Mouse (Mus musculus): ENCODE data around the gene Sap30. TPM values are rescaled to one million over a fixed set of nuclear protein-coding genes. Genes with fewer than 3 reads are reported as not detected.
A peak's percentile ranks its signal among the peaks of the same experiment; 100 is the strongest.

The Sap30 gene
- polyA plus RNA-seq, 1 experiment: 32.5 TPM

DNA sequence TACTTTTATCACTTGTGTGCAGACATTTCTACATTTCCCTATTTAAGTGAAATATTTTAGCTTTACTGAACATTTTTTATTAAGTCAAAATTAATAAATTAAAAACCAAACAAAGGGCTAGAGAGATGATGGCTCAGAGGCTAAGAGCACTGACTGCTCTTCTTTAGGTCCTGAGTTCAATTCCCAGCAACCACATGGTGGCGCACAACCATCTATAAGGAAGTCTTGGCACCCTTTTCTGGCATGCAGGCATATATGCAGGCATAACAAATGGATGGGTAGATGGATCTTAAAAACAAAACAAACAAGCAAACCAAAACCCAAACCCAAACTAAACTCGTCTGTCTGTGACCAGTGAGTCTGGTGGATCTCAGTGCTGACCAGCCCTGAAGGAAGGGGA is 44.6 kb upstream of the Sap30 start:
- no peaks in the 10 kb centered on the region for H3K79me2 ChIP-seq (ENCODE audit: control insufficient read depth, insufficient read depth)
- no peak overlapping the region for H3K4me3 ChIP-seq
- TF ChIP-seq MYOD1 (IDR thresholded peaks at IDR 0.05; ENCODE audit: control insufficient read depth in 1 of 3, insufficient read length in 2 of 3, low read depth in 2 of 3): no peak
- no peak for TF ChIP-seq POLR2A (IDR thresholded peaks at IDR 0.05; ENCODE audit: insufficient read length, low read depth)
- TF ChIP-seq CEBPB (IDR thresholded peaks at IDR 0.05; ENCODE audit: insufficient read depth, poor library complexity, severe bottlenecking): no peak
- TF ChIP-seq E2F4 (IDR thresholded peaks at IDR 0.05; ENCODE audit: insufficient read depth): no peak
- TF ChIP-seq MYOG (IDR thresholded peaks at IDR 0.05; ENCODE audit: control insufficient read depth in 1 of 3, insufficient read depth in 1 of 3, insufficient read length in 2 of 3, low read depth in 2 of 3): no peak
- no peak for TF ChIP-seq REST (IDR thresholded peaks at IDR 0.05; ENCODE audit: insufficient read depth, insufficient read length)
- TF ChIP-seq TCF12 (IDR thresholded peaks at IDR 0.05; ENCODE audit: insufficient read depth, poor library complexity, severe bottlenecking): no peak
- TF ChIP-seq SRF (IDR thresholded peaks at IDR 0.05; ENCODE audit: control insufficient read depth, insufficient read length, low read depth): no peak
- TF ChIP-seq MAX (IDR thresholded peaks at IDR 0.05; ENCODE audit: low read depth): no peak
- H3K4me2 ChIP-seq (ENCODE audit: low read depth): no peak overlapping the region
- no peak overlapping the region for H3ac ChIP-seq (ENCODE audit: control insufficient read depth, insufficient read length)
- no peaks in the 10 kb centered on the region for H3K27me3 ChIP-seq (ENCODE audit: control insufficient read depth, insufficient read depth, insufficient read length)
- H3K36me3 ChIP-seq (ENCODE audit: control insufficient read depth, insufficient read depth): no peaks in the 10 kb centered on the region

GRCm38 (mm10) chr8:57530666-57531349 is 43.1 kb upstream of the Sap30 start:
- no peaks in the 10 kb centered on the region for H3K27me3 ChIP-seq (ENCODE audit: control insufficient read depth, insufficient read depth, insufficient read length)
- H3K36me3 ChIP-seq (ENCODE audit: control insufficient read depth, insufficient read depth): no peaks in the 10 kb centered on the region
- H3K79me2 ChIP-seq (ENCODE audit: control insufficient read depth, insufficient read depth): no peaks in the 10 kb centered on the region
- peak overlapping the region; percentile 46 for H3K4me2 ChIP-seq (ENCODE audit: low read depth)
- no peak overlapping the region for H3ac ChIP-seq (ENCODE audit: control insufficient read depth, insufficient read length)
- TF ChIP-seq MAX (IDR thresholded peaks at IDR 0.05; ENCODE audit: low read depth) (no peak), MYOG (IDR thresholded peaks at IDR 0.05; ENCODE audit: control insufficient read depth in 1 of 3, insufficient read depth in 1 of 3, insufficient read length in 2 of 3, low read depth in 2 of 3) (no peak)
- H3K4me3 ChIP-seq: no peak overlapping the region

- Histone ChIP-seq H3K79me2 (ENCODE audit: control insufficient read depth, insufficient read depth) (no peaks in the 10 kb centered on the region), H3K27me3 (ENCODE audit: control insufficient read depth, insufficient read depth, insufficient read length) (no peaks in the 10 kb centered on the region), H3K4me2 (ENCODE audit: low read depth) (peak overlapping the region; percentile 46), H3K4me3 (no peak overlapping the region), H3ac (ENCODE audit: control insufficient read depth, insufficient read length) (no peak overlapping the region), H3K36me3 (ENCODE audit: control insufficient read depth, insufficient read depth) (no peaks in the 10 kb centered on the region)
- TF ChIP-seq POLR2AphosphoS2 (IDR thresholded peaks at IDR 0.05; ENCODE audit: insufficient read length, low read depth): no peak
- TF ChIP-seq MAX (IDR thresholded peaks at IDR 0.05; ENCODE audit: low read depth): no peak
- no peak for TF ChIP-seq MYOG (IDR thresholded peaks at IDR 0.05; ENCODE audit: control insufficient read depth in 1 of 3, insufficient read depth in 1 of 3, insufficient read length in 2 of 3, low read depth in 2 of 3)
These were observed 42.6 kb upstream of the Sap30 start for GRCm38 (mm10) chr8:57530238-57530637.

- Histone ChIP-seq H3K36me3 (ENCODE audit: control insufficient read depth, insufficient read depth) (no peaks in the 10 kb centered on the region), H3K4me3 (no peak overlapping the region), H3K4me2 (ENCODE audit: low read depth) (no peak overlapping the region), H3K79me2 (ENCODE audit: control insufficient read depth, insufficient read depth) (no peaks in the 10 kb centered on the region), H3K27me3 (ENCODE audit: control insufficient read depth, insufficient read depth, insufficient read length) (no peaks in the 10 kb centered on the region), H3ac (ENCODE audit: control insufficient read depth, insufficient read length) (no peak overlapping the region)
- TF ChIP-seq POLR2AphosphoS2 (IDR thresholded peaks at IDR 0.05; ENCODE audit: insufficient read length, low read depth) (no peak), POLR2A (IDR thresholded peaks at IDR 0.05; ENCODE audit: insufficient read length, low read depth) (no peak), MYOD1 (IDR thresholded peaks at IDR 0.05; ENCODE audit: control insufficient read depth in 1 of 3, insufficient read length in 2 of 3, low read depth in 2 of 3) (no peak), TCF12 (IDR thresholded peaks at IDR 0.05; ENCODE audit: insufficient read depth, poor library complexity, severe bottlenecking) (no peak), MAX (IDR thresholded peaks at IDR 0.05; ENCODE audit: low read depth) (no peak), E2F4 (IDR thresholded peaks at IDR 0.05; ENCODE audit: insufficient read depth) (no peak), CEBPB (IDR thresholded peaks at IDR 0.05; ENCODE audit: insufficient read depth, poor library complexity, severe bottlenecking) (no peak), USF1 (IDR thresholded peaks at IDR 0.05; ENCODE audit: low read depth) (no peak), TCF3 (IDR thresholded peaks at IDR 0.05; ENCODE audit: insufficient read length, low read depth) (no peak), SRF (IDR thresholded peaks at IDR 0.05; ENCODE audit: control insufficient read depth, insufficient read length, low read depth) (no peak), REST (IDR thresholded peaks at IDR 0.05; ENCODE audit: insufficient read depth, insufficient read length) (no peak), MYOG (IDR thresholded peaks at IDR 0.05; ENCODE audit: control insufficient read depth in 1 of 3, insufficient read depth in 1 of 3, insufficient read length in 2 of 3, low read depth in 2 of 3) (no peak)
These were observed 40.4 kb upstream of the Sap30 start for GRCm38 (mm10) chr8:57528036-57528435.

DNA sequence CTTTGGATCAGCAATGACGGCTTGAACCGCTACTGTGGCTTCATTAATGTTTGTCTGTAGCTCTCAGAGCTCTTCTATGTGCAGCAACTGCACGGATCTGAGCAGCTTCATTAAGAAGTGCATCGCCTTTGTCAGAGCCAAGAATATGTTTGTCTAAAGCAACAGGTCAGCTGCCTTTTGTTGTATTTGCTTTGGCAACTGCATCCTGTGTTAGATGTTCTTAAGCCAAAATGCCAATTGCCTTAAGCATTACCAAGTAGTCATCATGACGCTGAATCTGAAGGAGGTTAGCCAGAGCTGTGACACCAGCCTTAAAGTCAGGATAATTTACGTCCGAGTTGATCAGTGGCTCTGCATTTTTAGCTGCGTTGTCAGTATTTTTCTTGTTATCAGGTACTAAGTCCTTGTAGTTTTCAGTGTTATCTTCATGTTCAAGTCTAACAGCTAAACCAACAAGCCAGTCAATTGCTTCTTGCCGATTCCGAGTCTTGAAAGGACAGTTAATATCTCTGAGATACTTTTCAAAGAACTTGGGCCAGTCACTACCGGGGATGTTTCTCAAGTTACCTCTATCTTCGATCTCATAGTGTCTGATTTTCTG is 32.6 kb upstream of the Sap30 start:
- Histone ChIP-seq H3K4me2 (ENCODE audit: low read depth) (no peak overlapping the region), H3K79me2 (ENCODE audit: control insufficient read depth, insufficient read depth) (no peaks in the 10 kb centered on the region), H3ac (ENCODE audit: control insufficient read depth, insufficient read length) (no peak overlapping the region), H3K27me3 (ENCODE audit: control insufficient read depth, insufficient read depth, insufficient read length) (no peaks in the 10 kb centered on the region), H3K36me3 (ENCODE audit: control insufficient read depth, insufficient read depth) (peaks cover 20% of the 10 kb centered on the region), H3K4me3 (no peak overlapping the region)
- TF ChIP-seq MYOD1 (IDR thresholded peaks at IDR 0.05; ENCODE audit: control insufficient read depth in 1 of 3, insufficient read length in 2 of 3, low read depth in 2 of 3) (no peak), POLR2A (IDR thresholded peaks at IDR 0.05; ENCODE audit: insufficient read length, low read depth) (no peak), POLR2AphosphoS2 (IDR thresholded peaks at IDR 0.05; ENCODE audit: insufficient read length, low read depth) (no peak), CEBPB (IDR thresholded peaks at IDR 0.05; ENCODE audit: insufficient read depth, poor library complexity, severe bottlenecking) (no peak), SRF (IDR thresholded peaks at IDR 0.05; ENCODE audit: control insufficient read depth, insufficient read length, low read depth) (no peak), MAX (IDR thresholded peaks at IDR 0.05; ENCODE audit: low read depth) (no peak), E2F4 (IDR thresholded peaks at IDR 0.05; ENCODE audit: insufficient read depth) (no peak), MYOG (IDR thresholded peaks at IDR 0.05; ENCODE audit: control insufficient read depth in 1 of 3, insufficient read depth in 1 of 3, insufficient read length in 2 of 3, low read depth in 2 of 3) (no peak), USF1 (IDR thresholded peaks at IDR 0.05; ENCODE audit: low read depth) (no peak), REST (IDR thresholded peaks at IDR 0.05; ENCODE audit: insufficient read depth, insufficient read length) (no peak), TCF12 (IDR thresholded peaks at IDR 0.05; ENCODE audit: insufficient read depth, poor library complexity, severe bottlenecking) (no peak), TCF3 (IDR thresholded peaks at IDR 0.05; ENCODE audit: insufficient read length, low read depth) (no peak)
